Mouse (Mus musculus): Measurements from ENCODE around the gene E2f2.

The E2f2 gene

GRCm38 (mm10) chr4:136172011-136172541 is at the start of gene E2f2:
Gene E2f2, plus strand, starts transcription at chr4:136172394.
- DNase-seq: peak; percentile 76 to 82

- no peak for DNase-seq
These were observed 48.9 kb upstream of the E2f2 start for GRCm38 (mm10) chr4:136123111-136123791.

- no peak for DNase-seq
These were observed 48.4 kb upstream of the E2f2 start for GRCm38 (mm10) chr4:136123792-136124161.

- DNase-seq: no peak
These were observed 47.6 kb upstream of the E2f2 start for GRCm38 (mm10) chr4:136124581-136124980.

- no peak for DNase-seq
These were observed 46.7 kb upstream of the E2f2 start for GRCm38 (mm10) chr4:136125458-136125857.

GRCm38 (mm10) chr4:136126019-136126418 is 46.2 kb upstream of the E2f2 start:
- no peak for DNase-seq

GRCm38 (mm10) chr4:136127670-136128069 is 44.5 kb upstream of the E2f2 start:
- no peak for DNase-seq

GRCm38 (mm10) chr4:136129842-136130241 is 42.4 kb upstream of the E2f2 start:
- no peak for DNase-seq

GRCm38 (mm10) chr4:136133801-136134200 is 38.4 kb upstream of the E2f2 start:
- DNase-seq: no peak

- DNase-seq: no peak
These were observed 37.7 kb upstream of the E2f2 start for GRCm38 (mm10) chr4:136134418-136134977.

- peak; percentile 49 to 61 for DNase-seq
These were observed 37.0 kb upstream of the E2f2 start for GRCm38 (mm10) chr4:136134978-136135873.

- DNase-seq: no peak
These were observed 36.1 kb upstream of the E2f2 start for GRCm38 (mm10) chr4:136135874-136136728.

- DNase-seq: no peak
These were observed 32.7 kb upstream of the E2f2 start for GRCm38 (mm10) chr4:136139326-136140110.

- DNase-seq: peak; percentile 80 to 81
These were observed 31.6 kb upstream of the E2f2 start for GRCm38 (mm10) chr4:136140327-136141250.

GRCm38 (mm10) chr4:136142267-136143192 is 29.7 kb upstream of the E2f2 start:
- no peak for DNase-seq

- DNase-seq: peak; percentile 59 to 60
These were observed 28.8 kb upstream of the E2f2 start, which contains the start of gene Id3 for GRCm38 (mm10) chr4:136143193-136143976. Gene Id3, plus strand, starts transcription at chr4:136143497.

- DNase-seq: no peak
These were observed 27.9 kb upstream of the E2f2 start for GRCm38 (mm10) chr4:136144126-136144926.

GRCm38 (mm10) chr4:136144927-136145292 is 27.3 kb upstream of the E2f2 start:
- no peak for DNase-seq
